Mouse (Mus musculus): ENCODE measurements around the gene Nek2. TPM values are rescaled to one million over a fixed set of nuclear protein-coding genes. Genes with fewer than 3 reads are reported as not detected.

Nek2 gene
- 37.9 and 39.5 TPM in 2 replicates for polyA plus RNA-seq (2016; fragmentation: Nextera tagmentation; extraction: Ambion mirVana)

DNA sequence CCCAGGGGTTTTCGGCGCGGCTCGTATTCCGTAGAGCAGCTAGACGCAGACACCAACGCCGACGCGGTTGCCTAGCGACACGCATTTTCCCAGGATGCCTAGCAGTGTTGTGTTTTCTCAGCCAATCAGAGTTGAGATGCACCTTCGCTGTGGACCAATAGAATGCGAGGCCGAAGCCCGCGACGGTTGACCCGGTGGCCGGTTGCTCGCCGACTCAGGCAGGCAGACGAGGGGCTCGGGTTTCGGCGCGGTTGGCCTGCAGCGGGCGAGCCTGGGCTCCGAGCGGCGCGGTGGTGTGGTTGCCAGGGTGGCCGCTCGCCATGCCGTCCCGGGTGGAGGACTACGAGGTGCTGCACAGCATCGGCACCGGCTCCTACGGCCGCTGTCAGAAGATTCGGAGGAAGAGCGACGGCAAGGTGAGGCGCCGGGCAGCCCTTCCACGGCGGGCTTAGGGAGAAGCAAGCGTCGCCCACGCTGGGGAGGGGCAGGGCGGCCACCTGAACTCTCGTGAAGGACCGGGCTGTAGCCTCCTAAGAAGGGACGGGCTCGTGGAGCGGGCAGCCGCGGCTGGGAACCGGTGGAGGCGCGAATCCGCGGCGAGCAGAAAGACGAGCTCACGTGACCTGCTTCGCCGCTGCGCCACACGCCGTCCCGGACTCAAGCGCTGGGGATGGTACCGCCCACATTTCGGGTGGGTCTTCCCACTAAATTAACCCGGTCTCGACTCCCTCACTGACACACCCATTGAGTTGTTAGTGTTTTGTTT, at the start of gene Nek2:
TSS of gene Nek2 (plus strand) at position 119 of the 766 bp plus-strand sequence.
- Histone ChIP-seq H3K9ac (peak within 1 kb of the TSS; percentile 83), H3K4me3 (peak within 1 kb of the TSS; percentile 86), H3K4me2 (peak within 1 kb of the TSS; percentile 87), H3K27me3 (replicated peaks) (no peaks in the 10 kb centered on the region), H3K4me1 (replicated peaks) (peaks cover 11% of the 10 kb centered on the region), H3K36me3 (peaks cover 38% of the 10 kb centered on the region), H3K9me3 (replicated peaks) (no peaks in the 10 kb centered on the region), H3K27ac (ENCODE audit: poor library complexity, severe bottlenecking) (peak within 1 kb of the TSS; percentile 74)
- under 1% methylated on average over 79 of the region's 79 CpGs for WGBS
- ATAC-seq (ENCODE audit: insufficient number of reproducible peaks, low FRiP score) = peak; percentile 95

DNA sequence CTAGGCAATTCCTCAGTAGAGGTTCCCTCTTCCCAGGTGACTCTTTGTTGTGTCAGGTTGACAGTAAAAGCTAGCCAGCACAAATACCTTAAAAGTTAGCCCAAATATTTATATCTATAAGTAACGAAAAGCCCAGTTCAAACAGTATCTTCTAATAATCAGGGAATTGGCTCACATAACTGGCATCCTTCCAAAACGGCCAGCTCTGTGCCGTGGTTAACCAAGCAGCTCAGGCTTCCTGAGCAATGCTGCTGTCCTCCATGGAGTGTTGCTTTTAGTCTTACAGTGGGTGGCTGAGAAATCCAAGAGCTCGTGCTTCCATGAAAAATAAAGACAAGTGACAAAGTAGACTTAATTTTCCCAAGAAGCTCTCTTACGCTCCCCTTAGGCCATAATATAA, 47.1 kb upstream of the Nek2 start:
- ATAC-seq (ENCODE audit: insufficient number of reproducible peaks, low FRiP score) = no peak
- Histone ChIP-seq H3K4me1 (replicated peaks) (no peaks in the 10 kb centered on the region), H3K27me3 (replicated peaks) (no peaks in the 10 kb centered on the region), H3K4me2 (no peak overlapping the region), H3K36me3 (peaks cover 53% of the 10 kb centered on the region), H3K4me3 (no peak overlapping the region), H3K27ac (ENCODE audit: poor library complexity, severe bottlenecking) (no peak overlapping the region), H3K9me3 (replicated peaks) (no peaks in the 10 kb centered on the region), H3K9ac (no peak overlapping the region)
- 73% methylated on average over 5 of the region's 5 CpGs for WGBS

DNA sequence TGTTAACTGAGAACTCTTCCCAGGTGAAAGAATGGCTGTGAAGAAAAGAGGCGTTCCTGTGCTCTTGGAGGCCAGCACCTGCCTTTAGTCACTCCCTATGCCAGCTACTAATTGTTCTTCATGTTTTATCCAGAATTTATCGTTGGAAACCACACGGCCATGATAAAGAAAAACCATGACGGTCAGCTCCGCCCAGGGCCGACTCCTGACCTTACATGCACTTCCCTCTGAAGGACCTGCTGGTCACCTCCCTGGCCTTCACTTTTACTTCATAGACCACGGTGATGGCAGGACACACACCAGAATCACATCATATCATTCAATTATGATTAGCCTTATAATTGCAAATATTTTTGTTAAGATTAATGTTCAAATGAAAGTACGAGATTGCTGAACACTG, 46.1 kb upstream of the Nek2 start:
- no peak for ATAC-seq (ENCODE audit: insufficient number of reproducible peaks, low FRiP score)
- WGBS = 82% methylated on average over 8 of the region's 8 CpGs

DNA sequence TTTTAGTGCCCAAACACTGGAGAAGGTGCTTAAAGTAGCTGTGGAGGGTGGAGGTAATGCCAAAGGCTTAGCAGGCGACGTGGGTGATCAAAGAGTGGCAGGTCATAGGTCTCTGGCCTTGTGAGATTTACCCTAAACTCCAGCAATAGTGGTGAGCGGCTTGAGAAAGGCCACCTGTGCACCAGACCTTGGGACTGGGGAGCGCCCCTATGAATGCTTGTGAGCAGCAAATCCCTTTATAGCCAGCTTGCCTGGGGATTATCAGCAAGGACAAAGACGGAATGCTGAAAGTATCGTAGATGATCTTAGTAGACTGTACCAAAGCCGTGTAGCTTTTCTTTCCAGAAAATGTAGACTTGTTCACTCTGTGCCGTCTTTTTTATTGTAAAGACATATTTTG, 43.7 kb upstream of the Nek2 start:
- no peak overlapping the region for H3K4me3 ChIP-seq
- H3K4me2 ChIP-seq = no peak overlapping the region
- WGBS = 80% methylated on average over 8 of the region's 8 CpGs
- H3K4me1 ChIP-seq (replicated peaks) = peaks cover 10% of the 10 kb centered on the region
- ATAC-seq (ENCODE audit: insufficient number of reproducible peaks, low FRiP score) = no peak
- no peaks in the 10 kb centered on the region for H3K9me3 ChIP-seq (replicated peaks)
- H3K27ac ChIP-seq (ENCODE audit: poor library complexity, severe bottlenecking) = no peak overlapping the region
- no peaks in the 10 kb centered on the region for H3K27me3 ChIP-seq (replicated peaks)
- no peak overlapping the region for H3K9ac ChIP-seq
- H3K36me3 ChIP-seq = peaks cover 68% of the 10 kb centered on the region

More for the DNA sequence above, 46.1 kb upstream of the Nek2 start:
- no peak overlapping the region for H3K4me3 ChIP-seq
- no peaks in the 10 kb centered on the region for H3K27me3 ChIP-seq (replicated peaks)
- peaks cover 3% of the 10 kb centered on the region for H3K4me1 ChIP-seq (replicated peaks)
- H3K9me3 ChIP-seq (replicated peaks) = no peaks in the 10 kb centered on the region
- H3K4me2 ChIP-seq = no peak overlapping the region
- H3K9ac ChIP-seq = no peak overlapping the region
- H3K27ac ChIP-seq (ENCODE audit: poor library complexity, severe bottlenecking) = no peak overlapping the region
- peaks cover 61% of the 10 kb centered on the region for H3K36me3 ChIP-seq

DNA sequence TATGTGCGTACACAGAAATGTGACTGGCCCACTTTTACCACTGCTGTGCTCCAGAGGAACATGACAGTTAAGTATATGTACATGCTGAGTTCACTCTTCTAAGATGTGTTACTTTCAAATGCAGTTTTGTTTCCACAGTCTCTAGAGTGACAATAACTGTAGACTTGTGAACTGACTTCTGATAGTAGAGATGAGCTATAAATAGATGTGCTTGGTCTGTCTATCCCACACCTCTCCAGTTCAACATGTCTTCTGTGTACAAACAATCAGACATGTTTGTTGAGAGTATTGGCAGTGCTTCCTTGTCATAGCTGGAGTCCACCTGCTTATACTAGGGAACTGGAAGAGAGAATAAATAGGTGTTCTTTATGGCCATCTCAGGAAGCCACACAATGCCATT, 40.8 kb upstream of the Nek2 start:
- Histone ChIP-seq H3K27me3 (replicated peaks) (no peaks in the 10 kb centered on the region), H3K36me3 (peaks cover 51% of the 10 kb centered on the region), H3K9me3 (replicated peaks) (no peaks in the 10 kb centered on the region), H3K27ac (ENCODE audit: poor library complexity, severe bottlenecking) (peak overlapping the region; percentile 38), H3K9ac (no peak overlapping the region), H3K4me2 (no peak overlapping the region), H3K4me3 (no peak overlapping the region), H3K4me1 (replicated peaks) (peaks cover 10% of the 10 kb centered on the region)
- no peak for ATAC-seq (ENCODE audit: insufficient number of reproducible peaks, low FRiP score)
- WGBS = 86% methylated on average over 1 of the region's 1 CpGs

GRCm38 (mm10) chr1:191785108-191785507, 36.1 kb upstream of the Nek2 start:
- no peak overlapping the region for H3K9ac ChIP-seq
- peaks cover 17% of the 10 kb centered on the region for H3K36me3 ChIP-seq
- peaks cover 6% of the 10 kb centered on the region for H3K9me3 ChIP-seq (replicated peaks)
- no peak overlapping the region for H3K4me3 ChIP-seq
- H3K4me2 ChIP-seq = no peak overlapping the region
- no peak for ATAC-seq (ENCODE audit: insufficient number of reproducible peaks, low FRiP score)
- no peak overlapping the region for H3K27ac ChIP-seq (ENCODE audit: poor library complexity, severe bottlenecking)
- H3K27me3 ChIP-seq (replicated peaks) = no peaks in the 10 kb centered on the region
- 75% methylated on average over 11 of the region's 11 CpGs for WGBS
- peaks cover 13% of the 10 kb centered on the region for H3K4me1 ChIP-seq (replicated peaks)

DNA sequence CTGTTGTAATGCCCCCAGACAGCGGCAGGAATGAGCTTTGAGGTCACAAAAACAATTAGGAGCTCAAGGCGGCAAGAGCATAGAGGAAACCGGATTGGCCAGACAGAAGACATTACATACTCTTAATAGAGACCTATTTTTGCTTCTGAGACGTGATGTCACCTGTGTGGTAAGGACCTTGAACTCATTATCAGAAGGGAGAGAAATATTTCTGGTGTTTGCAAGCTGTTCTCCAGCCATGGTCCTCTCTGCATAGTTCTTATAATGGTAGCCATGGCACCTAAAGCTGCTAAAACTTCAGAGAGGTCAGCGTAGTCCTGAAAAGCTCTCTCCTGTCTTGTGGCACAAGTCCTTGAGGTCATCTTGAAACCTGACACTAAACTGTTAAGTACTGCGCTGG, 35.0 kb upstream of the Nek2 start:
- Histone ChIP-seq H3K4me1 (replicated peaks) (peaks cover 6% of the 10 kb centered on the region; the same call in 1 of the 2 replicates), H3K36me3 (peaks cover 9% of the 10 kb centered on the region; the same call in 1 of the 2 replicates), H3K4me3 (no peak overlapping the region), H3K4me2 (no peak overlapping the region), H3K9me3 (replicated peaks) (peaks cover 6% of the 10 kb centered on the region), H3K27ac (ENCODE audit: poor library complexity, severe bottlenecking) (no peak overlapping the region), H3K27me3 (replicated peaks) (no peaks in the 10 kb centered on the region), H3K9ac (no peak overlapping the region)
- WGBS = 72% methylated on average over 6 of the region's 6 CpGs
- no peak for ATAC-seq (ENCODE audit: insufficient number of reproducible peaks, low FRiP score)

- Histone ChIP-seq H3K27ac (ENCODE audit: poor library complexity, severe bottlenecking) (no peak overlapping the region), H3K36me3 (peaks cover 9% of the 10 kb centered on the region; the same call in 1 of the 2 replicates), H3K4me1 (replicated peaks) (peaks cover 6% of the 10 kb centered on the region; the same call in 1 of the 2 replicates), H3K27me3 (replicated peaks) (no peaks in the 10 kb centered on the region), H3K4me3 (no peak overlapping the region), H3K4me2 (no peak overlapping the region), H3K9me3 (replicated peaks) (peaks cover 6% of the 10 kb centered on the region), H3K9ac (no peak overlapping the region)
- ATAC-seq (ENCODE audit: insufficient number of reproducible peaks, low FRiP score) = no peak
- WGBS = 37% methylated on average over 4 of the region's 4 CpGs
Observed at GRCm38 (mm10) chr1:191787379-191787778, 33.9 kb upstream of the Nek2 start.

GRCm38 (mm10) chr1:191792991-191793390, 28.3 kb upstream of the Nek2 start:
- no peak for ATAC-seq (ENCODE audit: insufficient number of reproducible peaks, low FRiP score)
- Histone ChIP-seq H3K36me3 (peaks cover 5% of the 10 kb centered on the region; the same call in 1 of the 2 replicates), H3K4me1 (replicated peaks) (peaks cover 24% of the 10 kb centered on the region), H3K27ac (ENCODE audit: poor library complexity, severe bottlenecking) (no peak overlapping the region), H3K4me3 (no peak overlapping the region), H3K9me3 (replicated peaks) (peaks cover 6% of the 10 kb centered on the region), H3K27me3 (replicated peaks) (no peaks in the 10 kb centered on the region), H3K4me2 (no peak overlapping the region), H3K9ac (no peak overlapping the region)
- 72% methylated on average over 8 of the region's 8 CpGs for WGBS

GRCm38 (mm10) chr1:191793888-191794532, 27.2 kb upstream of the Nek2 start:
- Histone ChIP-seq H3K9me3 (replicated peaks) (peaks cover 3% of the 10 kb centered on the region), H3K4me1 (replicated peaks) (peaks cover 24% of the 10 kb centered on the region), H3K9ac (no peak overlapping the region), H3K4me2 (no peak overlapping the region), H3K27me3 (replicated peaks) (no peaks in the 10 kb centered on the region), H3K4me3 (no peak overlapping the region), H3K27ac (ENCODE audit: poor library complexity, severe bottlenecking) (no peak overlapping the region), H3K36me3 (peaks cover 4% of the 10 kb centered on the region; the same call in 1 of the 2 replicates)
- ATAC-seq (ENCODE audit: insufficient number of reproducible peaks, low FRiP score) = peak; percentile 31; the same call in 1 of the 2 replicates
- 63% methylated on average over 7 of the region's 7 CpGs for WGBS

DNA sequence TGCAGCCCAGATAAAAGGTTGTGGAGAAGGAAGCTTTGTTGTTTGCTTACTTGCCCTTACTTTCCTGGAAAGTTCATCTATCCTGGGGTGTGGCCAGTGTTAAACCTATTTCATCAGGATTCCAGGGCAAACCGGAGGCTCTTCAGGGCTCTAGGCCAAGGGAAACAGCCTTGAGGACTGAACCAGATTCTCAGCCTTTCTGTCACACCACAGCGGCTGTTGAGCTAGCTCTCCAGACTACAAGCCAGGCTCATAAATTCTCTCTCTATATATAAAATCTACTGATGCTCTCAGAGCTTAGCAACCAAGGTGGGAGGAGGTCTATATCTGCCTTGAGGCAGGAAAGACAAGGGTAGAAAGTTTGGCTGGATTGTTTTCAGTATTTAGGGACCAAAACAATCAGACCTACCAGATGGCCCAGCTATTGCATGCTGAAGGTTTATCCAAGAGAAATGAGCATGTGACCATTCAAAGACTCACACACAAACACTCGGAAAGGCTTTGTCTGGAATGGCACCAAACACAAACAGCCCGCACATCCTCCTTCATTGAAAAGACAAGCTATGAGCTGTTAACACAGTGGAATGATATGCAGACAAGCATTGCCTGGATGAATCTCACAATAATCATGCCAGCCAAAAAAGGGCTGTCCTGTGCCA, 24.9 kb upstream of the Nek2 start:
- WGBS = 70% methylated on average over 4 of the region's 4 CpGs
- Histone ChIP-seq H3K9ac (no peak overlapping the region), H3K36me3 (no peaks in the 10 kb centered on the region), H3K27ac (ENCODE audit: poor library complexity, severe bottlenecking) (no peak overlapping the region), H3K9me3 (replicated peaks) (no peaks in the 10 kb centered on the region; the same call in 1 of the 2 replicates), H3K4me3 (no peak overlapping the region), H3K4me1 (replicated peaks) (peaks cover 24% of the 10 kb centered on the region), H3K4me2 (no peak overlapping the region), H3K27me3 (replicated peaks) (no peaks in the 10 kb centered on the region)
- no peak for ATAC-seq (ENCODE audit: insufficient number of reproducible peaks, low FRiP score)

Measured in heart, embryonic 12.5 days (tissue).